Mouse (Mus musculus) frontal cortex, adult (tissue): ENCODE measurements at regions not wholly inside any gene's neighbourhood (a gene's known extent, or its start where the extent isn't known, plus 50 kb on each side); places are given as distances from the start of the nearest gene placed in this dataset.
A peak's percentile ranks its signal among the peaks of the same experiment; 100 is the strongest.

Experiments
- ATAC-seq: cut with Nextera tagmentation; 2 replicates; pipeline ENCODE4 v1.9.2; 2017; ENCODE audit warnings: mild to moderate bottlenecking, moderate library complexity, mixed read lengths; ENCODE audit not compliant: low TSS enrichment

DNA sequence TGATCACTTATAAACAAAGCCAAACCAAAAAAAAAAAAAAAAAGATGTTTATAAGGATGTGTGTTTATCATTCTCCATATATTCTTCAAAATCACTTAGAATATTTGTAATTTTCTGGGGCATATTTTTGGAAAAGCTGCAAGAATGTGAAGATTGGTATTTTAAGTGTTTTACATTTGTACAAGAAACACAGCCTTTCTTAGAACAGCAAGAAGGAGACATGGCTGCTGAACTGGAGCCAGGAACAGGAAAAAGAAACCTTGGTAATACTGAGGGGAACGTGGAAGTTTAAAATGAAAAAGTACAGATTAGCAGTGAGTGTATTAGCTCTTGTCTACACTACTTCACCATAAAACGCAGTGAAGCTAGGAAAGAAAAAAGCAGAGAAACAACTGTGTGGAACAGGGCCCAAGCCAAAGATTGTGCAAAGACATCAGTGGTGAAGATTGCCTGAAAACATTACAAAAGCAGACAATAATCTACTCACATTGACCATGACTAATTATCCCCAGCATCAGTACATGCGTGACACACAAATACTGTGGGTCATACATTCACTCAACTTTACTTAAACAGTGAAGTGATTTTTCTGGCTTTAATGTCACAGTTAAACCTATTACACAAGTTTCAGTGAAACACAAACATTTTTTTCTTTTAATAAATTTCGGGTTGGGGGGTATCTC, 122.8 kb upstream of the Vegfc start:
- ATAC-seq, result no peak

- no peak for ATAC-seq
Measured at GRCm38 (mm10) chr8:53956148-53956547, 121.3 kb upstream of the Vegfc start.

- ATAC-seq, result no peak
Measured at GRCm38 (mm10) chr8:53958548-53958947, 118.9 kb upstream of the Vegfc start.

- no peak for ATAC-seq
Measured at GRCm38 (mm10) chr8:53962993-53963392, 114.4 kb upstream of the Vegfc start.

DNA sequence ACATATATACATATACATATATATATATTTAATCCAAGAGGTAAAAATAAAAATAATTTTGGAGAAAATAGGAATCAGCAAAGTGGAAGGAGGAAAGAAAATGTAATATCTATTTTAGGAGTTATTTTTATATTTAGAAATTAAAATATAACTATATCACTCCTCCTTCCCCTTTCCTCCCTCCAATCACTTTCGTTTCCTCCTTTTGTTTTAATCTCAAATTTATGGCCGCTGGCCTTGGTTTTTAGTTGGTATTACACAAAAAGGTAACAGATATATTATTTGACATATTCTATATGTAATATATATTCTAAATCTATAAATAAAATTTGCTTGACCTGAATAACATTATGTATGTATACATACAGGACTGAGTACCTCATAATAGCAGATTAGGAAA, 93.1 kb upstream of the Vegfc start:
- no peak for ATAC-seq

DNA sequence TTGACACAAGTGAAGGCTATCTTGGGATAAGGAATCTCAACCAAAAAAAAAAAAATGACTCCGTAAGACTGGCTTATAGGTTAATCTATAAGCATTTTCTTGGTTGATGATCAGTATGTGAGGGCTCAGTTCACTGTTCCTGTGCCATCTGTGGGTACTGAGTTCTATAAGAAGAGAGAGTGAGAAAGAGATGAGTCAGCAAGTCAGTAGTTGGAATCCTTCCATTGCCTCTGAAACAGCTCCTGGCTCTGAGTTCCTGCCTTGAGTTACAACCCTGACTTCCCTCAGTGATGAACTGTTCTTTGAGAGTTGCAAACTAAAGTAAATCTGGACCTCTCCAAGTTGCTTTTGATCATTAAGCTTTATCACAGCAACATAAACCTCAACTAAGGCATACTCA, 91.7 kb upstream of the Vegfc start:
- peak; percentile 84 for ATAC-seq

DNA sequence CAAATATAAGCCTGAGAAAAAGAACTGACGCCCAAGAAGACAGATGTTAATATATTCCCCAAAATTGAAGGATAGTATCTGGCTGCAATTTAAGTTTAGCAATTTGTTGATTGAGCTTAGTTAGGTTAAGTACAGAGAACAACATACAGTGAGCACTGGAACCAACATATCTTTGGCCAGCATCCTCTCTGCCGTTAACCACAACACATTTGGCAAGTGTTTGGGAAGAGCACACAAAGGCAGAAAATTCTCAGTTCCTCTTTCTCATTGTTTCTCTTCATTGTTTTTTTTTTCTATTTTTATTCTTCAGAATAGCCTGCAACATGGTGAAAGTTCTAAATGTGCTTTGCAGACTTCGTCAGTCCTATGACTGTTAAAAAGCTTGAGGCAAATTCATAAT, 83.2 kb upstream of the Vegfc start:
- ATAC-seq, result no peak

GRCm38 (mm10) chr8:53997461-53997860, 79.9 kb upstream of the Vegfc start:
- no peak for ATAC-seq

DNA sequence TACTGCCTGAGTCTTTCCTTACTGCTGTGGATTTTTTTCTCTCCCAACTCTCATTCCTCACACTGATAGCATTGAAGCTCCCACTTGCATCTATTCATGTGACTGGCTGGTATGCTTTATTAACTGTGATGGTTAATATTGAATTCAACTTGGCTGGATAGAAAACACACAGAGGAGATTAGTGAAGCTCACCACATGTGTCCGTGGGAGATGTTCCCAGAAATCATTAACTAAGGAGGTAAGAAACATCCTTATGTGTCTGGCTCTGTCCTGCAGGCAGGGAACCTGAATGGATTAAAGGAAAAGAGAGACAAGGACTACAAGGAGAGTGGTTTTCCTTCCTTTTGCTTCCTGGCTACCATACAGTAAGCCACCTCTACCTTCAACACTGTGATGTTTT, 74.5 kb upstream of the Vegfc start:
- no peak for ATAC-seq

GRCm38 (mm10) chr8:54014096-54014495, 63.3 kb upstream of the Vegfc start:
- ATAC-seq, result no peak

DNA sequence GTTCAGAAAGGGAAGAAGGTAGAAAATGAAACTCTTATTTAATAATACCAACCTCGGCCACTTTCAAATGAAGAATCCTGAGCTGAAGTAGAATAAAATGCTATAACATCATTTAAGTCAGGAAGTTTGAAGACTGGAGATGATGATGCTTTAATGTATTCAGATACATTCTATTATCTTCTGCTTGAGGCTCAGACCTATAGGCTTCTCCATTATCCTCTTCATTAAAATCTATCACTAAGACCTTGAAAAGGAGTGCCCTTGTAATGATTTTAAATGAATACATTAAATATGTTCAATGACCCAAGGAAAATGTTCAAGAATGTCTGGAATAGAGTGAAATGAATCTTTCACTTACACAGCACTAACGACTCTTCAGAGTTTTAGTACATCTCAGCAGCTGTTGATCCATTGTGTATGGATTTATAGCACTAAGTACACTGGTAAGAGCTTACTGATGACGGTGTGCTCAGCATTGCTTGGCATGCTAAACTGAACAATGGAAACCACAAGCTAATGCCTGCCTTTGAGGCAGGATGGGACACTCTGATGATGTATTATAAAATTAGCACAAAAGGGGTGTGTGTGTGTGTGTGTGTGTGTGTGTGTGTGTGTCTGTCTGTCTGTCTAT, 58.8 kb upstream of the Vegfc start:
- ATAC-seq, result no peak
